Mouse (Mus musculus): Measurements from ENCODE around the gene Zfp777. TPM values are rescaled to one million over a fixed set of nuclear protein-coding genes. Genes with fewer than 3 reads are reported as not detected.

Zfp777 gene
- polyA plus RNA-seq, 1 experiment, result 8.6 TPM

DNA sequence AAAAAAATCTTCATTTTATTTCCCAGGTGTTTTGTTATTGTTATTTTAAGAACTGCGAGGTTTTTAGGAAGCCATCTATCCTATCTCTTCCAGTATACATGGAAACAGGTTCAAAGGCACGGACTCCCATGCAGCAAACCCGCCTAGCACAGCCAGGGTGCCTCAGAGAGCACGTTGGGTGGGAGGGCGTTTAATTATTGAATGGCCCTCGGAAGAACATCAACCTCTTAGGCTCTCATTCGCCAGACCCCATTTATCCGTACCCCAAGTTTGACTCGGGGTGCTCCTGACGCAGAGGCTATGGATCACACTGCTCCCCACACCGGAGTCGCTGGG, 1.6 kb downstream of the Zfp777 start:
- H3K27ac ChIP-seq (ENCODE audit: insufficient read depth, low read depth, low read length), result no peak overlapping the region

DNA sequence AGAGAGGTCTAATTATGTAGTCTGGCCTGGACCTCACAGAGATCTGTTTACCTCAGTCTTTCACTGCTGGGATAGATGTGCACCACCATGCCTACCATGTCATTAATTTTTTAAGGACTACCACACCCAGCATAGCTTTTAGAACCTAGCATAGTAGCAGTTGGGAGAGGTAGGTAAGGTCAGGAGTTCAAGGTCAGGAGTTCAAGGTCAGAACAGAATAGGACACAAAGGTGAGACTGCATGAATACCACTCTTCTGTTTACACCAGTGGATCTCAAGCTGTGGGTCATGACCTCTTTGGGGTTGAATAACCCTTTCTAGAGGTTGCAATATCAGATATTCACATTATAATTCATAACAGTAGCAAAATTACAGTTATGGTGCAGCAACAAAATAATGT, 16.1 kb downstream of the Zfp777 start:
- H3K4me3 ChIP-seq (ENCODE audit: insufficient read depth, low read length), result no peak overlapping the region
- TF ChIP-seq CTCF (IDR thresholded peaks at IDR 0.05; ENCODE audit: low read depth, low read length) (no peak), POLR2A (IDR thresholded peaks at IDR 0.05; ENCODE audit: borderline replicate concordance, low read depth, low read length) (no peak)
- H3K27ac ChIP-seq (ENCODE audit: insufficient read depth, low read depth, low read length), result no peak overlapping the region
- no peaks in the 10 kb centered on the region for H3K4me1 ChIP-seq (ENCODE audit: control insufficient read depth, insufficient read depth, low read length)

More for the DNA sequence above, 1.6 kb downstream of the Zfp777 start:
- Histone ChIP-seq H3K4me3 (ENCODE audit: insufficient read depth, low read length) (peak overlapping the region; percentile 94), H3K4me1 (ENCODE audit: control insufficient read depth, insufficient read depth, low read length) (peaks cover 20% of the 10 kb centered on the region)
- no peak for TF ChIP-seq POLR2A (IDR thresholded peaks at IDR 0.05; ENCODE audit: borderline replicate concordance, low read depth, low read length)
- TF ChIP-seq CTCF (IDR thresholded peaks at IDR 0.05; ENCODE audit: low read depth, low read length), result no peak

DNA sequence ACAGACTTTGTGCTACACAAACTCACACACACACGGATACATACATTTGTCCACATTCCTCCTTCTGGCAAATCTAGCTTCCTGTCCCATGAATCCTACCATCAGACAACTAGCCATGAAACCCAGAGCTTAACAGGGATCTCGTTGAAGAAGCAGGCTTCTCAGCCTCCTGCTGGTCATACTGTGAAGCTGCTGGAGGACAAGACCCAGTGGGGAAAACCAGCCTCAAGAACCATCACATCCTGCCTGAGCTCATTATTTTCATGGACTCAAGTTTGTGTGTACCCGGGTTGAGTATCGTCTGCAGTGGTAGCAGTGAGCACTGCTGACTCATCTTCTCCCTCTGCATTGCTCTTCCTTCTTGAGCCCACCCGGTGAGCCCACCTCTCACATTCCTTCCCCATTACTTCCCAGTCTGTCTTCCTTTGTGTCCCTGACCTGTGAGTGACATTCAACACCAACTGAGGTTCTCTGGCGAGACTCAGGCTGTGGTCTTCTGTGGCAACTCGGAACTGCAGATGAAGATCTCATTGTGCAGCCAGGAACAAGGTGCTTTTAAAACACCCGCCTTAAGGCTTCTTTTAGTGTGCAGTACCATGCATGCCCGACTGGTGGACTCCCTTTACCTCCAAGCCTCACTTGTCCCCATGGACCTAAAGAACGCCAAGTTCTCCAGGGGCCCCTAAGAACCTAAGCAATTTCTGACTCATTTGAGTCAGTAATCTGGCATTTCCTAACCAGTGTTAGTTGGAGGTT, 22.6 kb downstream of the Zfp777 start:
- TF ChIP-seq CTCF (IDR thresholded peaks at IDR 0.05; ENCODE audit: low read depth, low read length), result no peak
- TF ChIP-seq POLR2A (IDR thresholded peaks at IDR 0.05; ENCODE audit: borderline replicate concordance, low read depth, low read length), result no peak
- Histone ChIP-seq H3K4me1 (ENCODE audit: control insufficient read depth, insufficient read depth, low read length) (peaks cover 14% of the 10 kb centered on the region), H3K4me3 (ENCODE audit: insufficient read depth, low read length) (no peak overlapping the region), H3K27ac (ENCODE audit: insufficient read depth, low read depth, low read length) (no peak overlapping the region)

DNA sequence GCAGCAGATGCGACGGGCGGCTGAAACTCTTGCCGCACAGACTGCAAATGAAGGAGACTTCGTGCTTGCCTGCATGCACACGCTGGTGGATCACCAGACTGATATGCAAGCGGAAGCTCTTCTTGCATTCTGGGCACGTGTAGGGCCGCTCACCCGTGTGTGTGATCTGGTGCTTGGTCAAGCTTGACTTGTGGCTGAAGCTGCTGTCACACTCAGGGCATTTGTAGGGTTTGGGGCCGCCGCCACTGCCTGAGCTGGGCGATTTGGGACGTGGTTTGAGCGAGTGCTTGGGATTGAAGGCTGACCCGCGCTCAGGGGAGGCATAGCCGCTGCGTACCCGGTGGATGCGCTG, 23.7 kb downstream of the Zfp777 start:
- Histone ChIP-seq H3K27ac (ENCODE audit: insufficient read depth, low read depth, low read length) (no peak overlapping the region), H3K4me3 (ENCODE audit: insufficient read depth, low read length) (no peak overlapping the region), H3K4me1 (ENCODE audit: control insufficient read depth, insufficient read depth, low read length) (peaks cover 19% of the 10 kb centered on the region)
- TF ChIP-seq POLR2A (IDR thresholded peaks at IDR 0.05; ENCODE audit: borderline replicate concordance, low read depth, low read length), result no peak
- no peak for TF ChIP-seq CTCF (IDR thresholded peaks at IDR 0.05; ENCODE audit: low read depth, low read length)

DNA sequence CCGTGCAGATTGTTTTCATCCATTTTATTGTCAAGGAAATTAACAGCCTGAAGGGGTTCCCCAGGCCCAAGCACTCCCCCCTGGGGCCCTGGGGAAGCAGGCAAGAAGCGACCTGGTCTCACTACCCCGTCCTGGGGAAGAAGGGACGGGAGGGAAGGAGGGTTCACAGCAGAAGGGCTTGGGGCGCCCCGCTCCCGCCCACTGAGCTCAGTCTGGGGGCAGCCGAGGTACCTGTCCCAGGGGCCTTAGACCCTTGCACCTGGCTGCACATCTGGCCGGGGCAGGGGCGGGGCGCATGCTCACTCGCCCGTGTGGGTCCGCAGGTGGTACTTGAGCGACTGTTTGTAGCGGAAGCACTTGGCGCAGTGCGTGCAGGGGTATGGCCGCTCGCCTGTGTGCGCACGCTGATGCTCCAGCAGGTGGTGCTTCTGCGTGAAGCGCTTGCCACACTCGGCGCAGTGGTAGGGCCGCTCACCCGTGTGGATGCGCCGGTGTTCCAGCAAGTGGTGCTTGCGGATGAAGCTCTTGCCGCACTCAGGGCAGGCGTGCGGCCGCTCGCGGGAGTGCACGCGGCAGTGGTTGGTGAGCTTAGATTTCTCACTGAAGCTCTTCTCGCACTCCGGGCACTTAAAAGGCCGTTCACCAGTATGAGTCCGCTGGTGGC, 24.2 kb downstream of the Zfp777 start:
- TF ChIP-seq CTCF (IDR thresholded peaks at IDR 0.05; ENCODE audit: low read depth, low read length), result no peak
- TF ChIP-seq POLR2A (IDR thresholded peaks at IDR 0.05; ENCODE audit: borderline replicate concordance, low read depth, low read length), result no peak
- no peak overlapping the region for H3K27ac ChIP-seq (ENCODE audit: insufficient read depth, low read depth, low read length)
- no peak overlapping the region for H3K4me3 ChIP-seq (ENCODE audit: insufficient read depth, low read length)
- H3K4me1 ChIP-seq (ENCODE audit: control insufficient read depth, insufficient read depth, low read length), result peaks cover 20% of the 10 kb centered on the region

DNA sequence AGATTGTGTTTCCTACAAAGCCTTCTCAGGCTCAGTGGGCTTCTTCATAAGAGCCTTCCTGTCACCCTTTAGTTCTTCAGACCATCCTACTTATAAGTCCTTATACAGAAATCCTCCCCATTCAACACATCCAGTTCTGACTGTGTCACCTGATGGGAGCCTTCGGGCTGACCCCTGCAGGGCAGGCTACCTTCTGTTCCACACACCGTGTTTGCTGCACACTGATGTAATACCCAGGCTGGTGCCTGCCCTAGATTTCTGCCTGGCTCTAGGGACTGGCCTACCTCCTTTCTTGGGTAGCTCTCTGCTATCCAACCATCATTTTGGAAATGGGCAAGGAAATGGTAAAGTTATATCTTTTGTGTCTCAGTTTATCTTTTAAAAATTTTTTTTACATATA, 26.0 kb downstream of the Zfp777 start:
- Histone ChIP-seq H3K4me3 (ENCODE audit: insufficient read depth, low read length) (no peak overlapping the region), H3K4me1 (ENCODE audit: control insufficient read depth, insufficient read depth, low read length) (peaks cover 20% of the 10 kb centered on the region), H3K27ac (ENCODE audit: insufficient read depth, low read depth, low read length) (no peak overlapping the region)
- TF ChIP-seq POLR2A (IDR thresholded peaks at IDR 0.05; ENCODE audit: borderline replicate concordance, low read depth, low read length) (no peak), CTCF (IDR thresholded peaks at IDR 0.05; ENCODE audit: low read depth, low read length) (no peak)

DNA sequence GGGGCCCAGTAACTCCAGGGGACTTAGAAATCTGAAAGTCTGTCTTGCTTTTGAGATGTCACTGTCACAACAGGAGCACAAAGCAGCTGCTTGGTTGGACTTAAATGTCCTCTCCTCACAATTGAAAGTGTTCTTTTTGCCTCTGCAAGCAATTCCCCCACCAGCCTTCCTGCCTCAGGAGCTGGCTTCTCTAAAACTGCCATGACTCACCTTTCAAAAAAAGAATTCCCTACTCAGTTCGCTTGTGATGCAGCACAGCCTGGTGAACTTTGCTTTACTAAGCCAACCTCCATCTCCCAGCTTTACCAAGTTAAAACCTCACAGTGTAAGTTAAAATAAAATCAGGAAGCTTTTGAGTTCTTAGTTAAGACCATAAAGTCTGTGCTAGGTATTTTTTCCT, 27.0 kb downstream of the Zfp777 start:
- peaks cover 20% of the 10 kb centered on the region for H3K4me1 ChIP-seq (ENCODE audit: control insufficient read depth, insufficient read depth, low read length)
- peak overlapping the region; percentile 20; the same call in 1 of the 2 replicates for H3K27ac ChIP-seq (ENCODE audit: insufficient read depth, low read depth, low read length)
- no peak for TF ChIP-seq CTCF (IDR thresholded peaks at IDR 0.05; ENCODE audit: low read depth, low read length)
- TF ChIP-seq POLR2A (IDR thresholded peaks at IDR 0.05; ENCODE audit: borderline replicate concordance, low read depth, low read length), result no peak
- H3K4me3 ChIP-seq (ENCODE audit: insufficient read depth, low read length), result no peak overlapping the region

DNA sequence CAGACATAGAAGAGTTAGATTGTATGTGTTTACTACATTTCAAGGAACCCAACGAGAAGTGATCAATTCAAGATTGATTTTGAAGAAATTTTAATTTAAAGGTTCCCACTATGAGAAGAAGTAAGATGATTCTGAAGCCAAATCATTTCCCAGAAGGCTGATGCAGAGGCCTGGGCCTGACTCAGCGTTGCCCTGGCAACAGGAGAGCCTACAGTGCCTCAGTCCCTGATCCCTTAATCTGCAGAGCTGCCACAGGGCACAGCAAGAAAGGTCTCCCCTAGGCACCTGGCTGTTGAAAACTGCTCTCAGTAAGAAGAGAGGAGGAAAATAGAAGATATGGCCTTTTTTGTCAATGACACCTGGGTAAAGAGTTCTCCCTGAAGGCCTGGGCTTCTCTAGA, 28.7 kb downstream of the Zfp777 start:
- Histone ChIP-seq H3K27ac (ENCODE audit: insufficient read depth, low read depth, low read length) (no peak overlapping the region), H3K4me1 (ENCODE audit: control insufficient read depth, insufficient read depth, low read length) (peaks cover 24% of the 10 kb centered on the region), H3K4me3 (ENCODE audit: insufficient read depth, low read length) (no peak overlapping the region)
- TF ChIP-seq POLR2A (IDR thresholded peaks at IDR 0.05; ENCODE audit: borderline replicate concordance, low read depth, low read length), result no peak
- TF ChIP-seq CTCF (IDR thresholded peaks at IDR 0.05; ENCODE audit: low read depth, low read length), result no peak

DNA sequence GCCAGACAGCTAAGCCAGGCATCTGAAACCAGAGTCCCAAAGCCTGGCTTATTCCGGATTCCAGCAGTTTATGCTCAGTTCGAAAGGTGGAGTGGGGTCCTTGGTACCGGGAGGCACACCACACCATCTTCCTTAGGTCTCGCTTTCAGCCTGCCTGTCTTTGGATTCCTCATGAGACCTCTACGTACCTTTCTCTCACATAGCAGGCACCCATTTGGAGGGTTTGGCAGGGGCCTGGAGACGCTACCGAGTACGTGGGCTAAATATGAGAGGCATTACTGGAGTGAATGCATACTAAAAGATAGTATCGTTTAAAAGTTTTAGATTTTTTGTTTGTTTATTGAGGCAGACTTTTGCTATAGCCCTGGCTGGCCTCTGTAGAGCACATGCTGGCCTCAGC, 31.9 kb downstream of the Zfp777 start:
- H3K4me3 ChIP-seq (ENCODE audit: insufficient read depth, low read length), result no peak overlapping the region
- no peak overlapping the region for H3K27ac ChIP-seq (ENCODE audit: insufficient read depth, low read depth, low read length)
- TF ChIP-seq CTCF (IDR thresholded peaks at IDR 0.05; ENCODE audit: low read depth, low read length) (no peak), POLR2A (IDR thresholded peaks at IDR 0.05; ENCODE audit: borderline replicate concordance, low read depth, low read length) (no peak)
- H3K4me1 ChIP-seq (ENCODE audit: control insufficient read depth, insufficient read depth, low read length), result peaks cover 26% of the 10 kb centered on the region

DNA sequence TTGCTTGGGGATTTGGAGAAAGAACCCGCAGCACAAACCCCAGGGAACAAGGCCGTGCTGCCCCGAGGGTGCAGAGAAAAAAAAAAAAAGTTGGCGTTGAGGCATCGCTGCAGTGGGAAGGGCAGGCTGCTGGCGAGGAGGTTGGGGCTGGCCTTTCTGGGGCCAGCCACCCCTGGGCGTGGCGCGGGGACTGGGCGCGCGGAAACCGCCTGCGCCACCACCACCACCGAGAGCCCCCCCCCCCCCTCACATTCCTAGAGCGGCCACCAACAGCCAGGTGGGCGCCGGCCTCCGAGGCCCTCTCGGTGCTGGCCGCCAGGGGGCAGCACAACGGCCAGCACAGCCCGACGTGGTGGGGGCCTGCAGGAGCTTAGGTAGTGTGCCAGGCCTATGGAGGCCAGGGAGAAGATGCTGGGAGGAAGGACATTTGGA, 32.6 kb downstream of the Zfp777 start:
- no peak overlapping the region for H3K27ac ChIP-seq (ENCODE audit: insufficient read depth, low read depth, low read length)
- TF ChIP-seq POLR2A (IDR thresholded peaks at IDR 0.05; ENCODE audit: borderline replicate concordance, low read depth, low read length) (no peak), CTCF (IDR thresholded peaks at IDR 0.05; ENCODE audit: low read depth, low read length) (peak; percentile 84)
- H3K4me3 ChIP-seq (ENCODE audit: insufficient read depth, low read length), result peak overlapping the region; percentile 25
- H3K4me1 ChIP-seq (ENCODE audit: control insufficient read depth, insufficient read depth, low read length), result peaks cover 20% of the 10 kb centered on the region

Data from bone marrow macrophage, adult 2 months (primary cell).